Mouse (Mus musculus) kidney, postnatal 10 days (tissue): ENCODE results near the gene Slc10a7.

ENCODE experiments used
- DNase-seq: peaks from one replicate; pipeline ENCODE4 v3.0.0; 2021; ENCODE audit warnings: mixed read lengths

Slc10a7 gene

DNA sequence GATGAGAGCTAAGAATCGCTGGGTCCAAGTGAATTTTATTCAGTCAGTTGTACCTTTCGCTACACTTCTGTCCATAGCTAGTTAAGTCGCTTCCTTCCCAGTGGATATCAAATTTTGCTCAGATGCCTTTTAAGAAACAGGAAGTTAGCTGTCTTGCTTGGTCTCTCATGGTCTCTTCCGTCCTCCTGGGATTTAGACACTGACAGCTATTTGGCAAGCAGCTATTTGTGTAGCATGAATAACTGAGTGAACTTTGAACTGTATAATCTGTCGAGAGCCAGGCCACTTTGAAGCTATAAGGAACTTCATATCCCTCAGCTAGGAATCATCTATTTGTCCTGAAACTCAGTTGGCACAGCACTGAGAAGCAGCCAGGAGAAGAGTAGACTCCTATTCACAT lies 117.5 kb downstream of the Slc10a7 start:
- DNase-seq: no peak

- no peak for DNase-seq
Measured at GRCm38 (mm10) chr8:78627793-78628192, 118.6 kb downstream of the Slc10a7 start.

- no peak for DNase-seq
Measured at GRCm38 (mm10) chr8:78630414-78631164, 121.4 kb downstream of the Slc10a7 start.

DNA sequence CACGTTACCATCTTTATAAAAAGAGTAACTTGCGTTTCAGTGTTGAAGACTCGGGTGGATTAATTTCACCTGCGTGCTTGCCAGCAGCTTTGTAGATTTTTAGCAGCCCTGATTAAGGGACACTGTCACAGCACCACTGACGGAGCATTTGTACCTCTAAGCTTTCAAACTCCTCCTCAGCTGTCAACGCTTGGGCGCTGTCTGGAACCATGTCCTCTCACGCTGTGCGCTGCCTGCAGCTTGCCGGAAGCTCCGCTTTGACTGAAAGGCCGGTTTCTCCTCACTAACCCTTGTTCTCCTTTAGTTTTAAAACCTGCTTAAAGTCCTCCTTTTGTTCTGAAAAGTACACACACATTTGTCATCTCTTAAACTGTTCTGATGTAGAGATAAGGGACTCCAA lies 123.9 kb downstream of the Slc10a7 start:
- no peak for DNase-seq

DNA sequence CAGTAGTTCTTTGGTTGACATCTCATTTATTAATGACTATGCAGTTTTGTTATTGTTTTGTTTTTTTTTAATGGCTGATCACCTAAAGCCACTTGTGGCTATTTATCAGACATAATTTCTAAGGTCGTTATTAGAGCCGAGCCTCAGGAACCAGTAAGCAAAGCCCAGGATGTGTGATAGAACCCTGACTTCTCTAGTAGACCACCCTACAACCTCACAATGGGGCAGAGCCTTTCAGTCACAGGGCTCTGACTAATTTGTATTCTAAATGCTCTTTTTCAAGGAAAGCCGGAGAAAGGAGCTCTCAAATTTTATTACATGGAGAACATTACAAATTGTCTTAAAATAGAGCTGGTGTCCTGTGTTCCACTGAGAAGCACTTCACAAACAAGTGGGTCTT lies 124.9 kb downstream of the Slc10a7 start:
- no peak for DNase-seq

DNA sequence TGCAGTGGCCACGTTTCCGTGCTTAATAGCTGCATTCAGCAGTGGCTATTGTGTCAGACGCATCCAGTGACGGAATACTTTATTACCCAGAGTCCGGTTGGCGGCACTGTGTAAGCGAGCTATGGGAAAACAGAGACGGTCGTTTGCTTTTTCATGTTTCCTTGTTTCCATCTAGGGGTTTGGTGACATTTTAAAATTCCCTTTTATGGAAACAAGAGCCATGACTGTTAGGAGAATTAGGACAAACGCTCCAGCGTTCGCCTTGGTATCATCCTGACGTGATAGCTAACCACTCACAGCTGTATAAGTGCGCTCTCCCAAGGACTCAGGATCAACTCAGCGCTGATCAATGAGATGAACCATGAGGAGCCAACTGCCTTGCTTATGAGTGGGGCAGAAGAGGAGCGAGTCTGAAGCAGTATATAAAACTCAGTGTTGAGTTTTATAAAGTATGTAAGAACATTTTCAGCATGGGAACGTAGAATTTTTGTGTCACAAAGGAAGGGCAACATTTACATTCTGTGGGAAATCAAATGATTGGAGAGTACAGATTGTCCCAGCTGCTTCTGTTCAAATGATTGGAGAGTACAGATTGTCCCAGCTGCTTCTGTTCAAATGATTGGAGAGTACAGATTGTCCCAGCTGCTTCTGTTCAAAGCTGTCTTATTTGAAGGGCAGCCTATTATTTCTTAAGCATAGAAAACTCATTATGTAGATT lies 125.5 kb downstream of the Slc10a7 start:
- DNase-seq: peak; percentile 28

DNA sequence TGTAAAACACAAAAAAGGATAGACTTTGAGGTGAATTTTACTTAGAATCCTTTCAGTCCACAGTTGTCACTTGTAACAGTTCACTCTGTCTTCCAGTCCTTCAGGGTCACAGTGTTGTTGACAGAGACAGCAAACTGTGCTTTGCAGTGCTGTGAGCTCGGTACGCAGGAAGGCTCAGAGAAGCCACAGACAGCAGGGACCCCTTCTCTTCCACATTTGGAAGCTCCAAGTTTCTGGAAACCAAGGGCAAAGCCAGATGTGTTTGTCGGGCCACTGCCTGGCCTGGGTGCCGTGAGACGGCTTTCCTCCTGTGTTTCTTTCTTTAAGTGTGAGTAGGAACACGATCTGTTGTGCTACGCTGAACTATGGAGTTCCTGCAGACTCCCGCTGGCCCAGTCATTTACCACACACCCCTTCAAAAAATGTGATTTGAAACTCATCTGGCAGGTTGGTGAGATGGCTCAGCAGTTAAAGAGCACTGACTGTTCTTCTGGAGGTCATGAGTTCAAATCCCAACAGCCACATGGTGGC lies 126.2 kb downstream of the Slc10a7 start:
- DNase-seq: no peak

DNA sequence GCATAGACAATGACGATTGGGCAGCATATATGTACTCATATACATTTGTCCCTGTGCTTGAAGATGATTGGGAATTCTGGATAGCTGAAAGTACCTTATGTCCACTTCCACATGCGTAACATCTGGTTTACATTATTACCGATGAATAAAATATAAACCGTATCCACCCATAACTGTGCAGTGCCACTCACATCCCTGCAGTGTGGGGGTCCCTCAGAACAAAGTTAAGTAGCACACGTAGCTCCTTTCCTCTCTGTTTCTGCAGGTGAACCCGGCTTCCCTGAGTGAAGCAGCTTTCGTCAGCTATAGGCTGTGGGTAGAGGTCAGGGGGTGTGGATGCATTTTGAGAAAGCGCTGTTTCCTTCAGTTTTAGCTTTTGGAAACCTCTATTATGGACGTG lies 132.8 kb downstream of the Slc10a7 start:
- no peak for DNase-seq

DNA sequence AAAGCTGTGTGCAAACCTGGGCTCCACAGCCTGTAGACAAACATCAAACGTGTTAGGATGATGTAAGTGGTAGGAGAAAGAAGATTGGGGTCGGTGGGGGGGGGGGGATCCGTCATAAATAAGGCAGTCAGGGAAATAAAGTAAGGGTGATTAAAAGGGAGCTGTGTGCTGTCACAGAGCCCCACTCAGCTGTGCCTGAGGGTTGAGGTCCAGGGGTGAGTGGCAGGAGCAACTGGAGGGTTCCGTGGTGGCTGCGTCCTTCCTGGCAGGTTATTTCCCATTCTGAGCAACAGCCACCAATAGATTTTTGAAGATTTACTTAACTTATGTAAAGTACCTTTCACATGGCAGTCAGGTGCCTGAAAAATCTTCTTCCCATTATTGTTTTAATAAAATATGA lies 133.2 kb downstream of the Slc10a7 start:
- no peak for DNase-seq

- DNase-seq: no peak
Measured at GRCm38 (mm10) chr8:78647000-78647656, 138.0 kb downstream of the Slc10a7 start.

- no peak for DNase-seq
Measured at GRCm38 (mm10) chr8:78647846-78648245, 138.7 kb downstream of the Slc10a7 start.

DNA sequence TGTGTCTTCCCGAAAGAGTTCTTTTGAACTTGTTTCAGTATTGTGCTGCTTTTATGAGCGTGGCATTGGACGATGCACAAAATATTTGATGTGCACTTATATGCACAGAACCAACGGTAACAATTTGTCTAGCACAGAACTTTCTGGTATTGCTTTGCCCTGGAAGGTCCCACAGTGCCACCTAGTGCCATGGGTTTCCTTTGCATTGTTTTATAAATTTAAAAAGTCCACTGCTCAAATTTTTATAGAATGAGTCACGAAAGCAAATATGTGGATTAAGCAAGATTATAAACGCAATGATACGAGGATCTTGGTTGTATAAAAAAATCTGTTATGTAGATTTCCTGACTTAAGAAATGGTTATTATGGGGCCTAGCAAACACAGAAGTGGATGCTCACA lies 139.8 kb downstream of the Slc10a7 start:
- DNase-seq: peak; percentile 85

- DNase-seq: no peak
Measured at GRCm38 (mm10) chr8:78651670-78652069, 142.5 kb downstream of the Slc10a7 start.

GRCm38 (mm10) chr8:78655351-78656045 lies 146.4 kb downstream of the Slc10a7 start:
- no peak for DNase-seq

GRCm38 (mm10) chr8:78656700-78657370 lies 147.7 kb downstream of the Slc10a7 start:
- peak; percentile 18 for DNase-seq

- DNase-seq: no peak
Measured at GRCm38 (mm10) chr8:78658172-78658571, 149.0 kb downstream of the Slc10a7 start.

DNA sequence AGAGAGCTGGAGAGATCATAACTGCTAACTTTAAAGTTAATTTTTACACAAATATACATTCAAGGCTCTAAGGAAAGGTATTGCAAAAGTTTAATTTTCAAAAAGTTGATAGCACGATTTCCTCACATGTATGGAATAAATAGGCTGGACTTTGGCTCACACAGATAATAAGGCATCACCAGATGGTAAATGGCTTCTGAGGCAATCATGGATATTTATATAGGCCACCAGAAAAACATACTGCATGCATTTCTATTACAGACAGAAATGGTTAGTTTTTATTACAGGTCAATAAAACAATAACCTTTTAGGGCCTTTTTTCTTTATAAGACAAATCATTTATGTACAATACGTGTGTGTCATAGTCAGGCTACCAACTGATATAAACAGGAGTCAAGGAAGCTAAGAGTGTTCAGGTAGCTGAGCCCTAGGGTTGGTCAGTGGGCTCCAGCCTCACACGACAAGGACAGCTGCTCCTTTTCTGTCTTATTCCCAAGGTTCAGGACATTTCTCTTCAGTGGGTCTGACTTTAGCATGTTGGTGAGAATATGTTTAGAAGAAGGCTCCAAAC lies 150.6 kb downstream of the Slc10a7 start:
- DNase-seq: no peak

DNA sequence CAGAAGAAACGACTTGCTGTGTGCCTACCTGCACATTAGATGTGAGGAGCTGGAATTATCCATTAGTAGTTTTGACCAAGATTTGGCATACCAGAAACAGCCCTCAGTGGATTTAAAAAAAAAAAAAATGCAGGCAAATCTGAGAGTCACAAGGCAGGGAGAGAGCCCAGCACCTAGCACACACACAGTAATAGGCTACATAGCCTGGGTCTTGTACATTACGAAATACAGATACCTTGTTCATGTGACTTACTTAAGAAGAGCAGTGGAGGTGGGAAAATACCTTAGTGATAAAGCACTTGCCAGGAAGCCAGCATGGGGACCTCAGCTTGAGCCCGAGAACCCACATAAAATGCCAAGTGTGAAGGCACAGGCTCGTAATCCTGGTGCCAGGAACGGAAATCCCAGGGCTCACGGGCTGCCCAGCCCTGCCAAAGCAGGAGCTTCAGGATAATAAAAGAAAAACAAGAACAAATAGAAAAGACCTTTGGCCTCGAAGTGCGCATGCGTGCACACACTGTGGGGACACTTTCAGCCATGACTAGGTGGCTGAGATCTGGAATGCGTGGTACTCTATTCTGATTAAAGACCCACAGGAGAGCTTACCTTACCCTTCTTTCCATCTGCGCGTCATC lies 155.3 kb downstream of the Slc10a7 start:
- DNase-seq: no peak

GRCm38 (mm10) chr8:78667399-78667798 lies 158.3 kb downstream of the Slc10a7 start:
- no peak for DNase-seq

- DNase-seq: no peak
Measured at GRCm38 (mm10) chr8:78668206-78668605, 159.1 kb downstream of the Slc10a7 start.

DNA sequence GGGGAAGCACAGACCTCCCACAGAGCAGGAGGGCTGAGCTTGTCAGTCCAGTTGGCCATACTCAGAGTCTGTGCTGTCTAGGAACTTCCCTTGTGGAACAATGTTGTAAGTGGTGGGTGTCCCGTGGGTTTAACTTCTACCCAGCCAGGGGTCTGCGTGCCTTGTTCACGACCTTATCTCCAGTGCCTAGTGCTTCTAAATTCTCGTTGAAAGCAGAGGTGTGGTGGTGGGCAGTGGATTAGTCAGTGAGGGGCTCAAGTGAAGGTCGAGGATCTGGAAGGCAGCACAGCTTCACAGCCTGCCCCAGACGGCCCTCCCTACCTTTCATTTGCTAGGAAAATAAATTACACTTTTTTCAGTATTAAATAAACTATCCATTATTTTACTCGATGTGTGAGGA lies 161.1 kb downstream of the Slc10a7 start:
- DNase-seq: no peak
